Mouse (Mus musculus) WW6 (cell line): ENCODE measurements around the gene Slit3.
A peak's percentile ranks its signal among the peaks of the same experiment; 100 is the strongest.

Experiments
- DNase-seq: peaks from one replicate; pipeline ENCODE4 v3.0.0-alpha.2; 2013; ENCODE audit warnings: low read depth, low spot score

The Slit3 gene

GRCm38 (mm10) chr11:35345696-35346480 is 224.9 kb downstream of the Slit3 start:
- no peak for DNase-seq

GRCm38 (mm10) chr11:35348099-35348498 is 227.1 kb downstream of the Slit3 start:
- no peak for DNase-seq

- DNase-seq = no peak
Observed at GRCm38 (mm10) chr11:35350968-35351367, 229.9 kb downstream of the Slit3 start.

- no peak for DNase-seq
Observed at GRCm38 (mm10) chr11:35351376-35351775, 230.4 kb downstream of the Slit3 start.

- DNase-seq = no peak
Observed at GRCm38 (mm10) chr11:35355811-35356210, 234.8 kb downstream of the Slit3 start.

GRCm38 (mm10) chr11:35361071-35361470 is 240.0 kb downstream of the Slit3 start:
- no peak for DNase-seq

- no peak for DNase-seq
Observed at GRCm38 (mm10) chr11:35362975-35363374, 242.0 kb downstream of the Slit3 start.

- DNase-seq = no peak
Observed at GRCm38 (mm10) chr11:35364469-35364868, 243.4 kb downstream of the Slit3 start.

GRCm38 (mm10) chr11:35365510-35365931 is 244.5 kb downstream of the Slit3 start:
- no peak for DNase-seq

- DNase-seq = no peak
Observed at GRCm38 (mm10) chr11:35366611-35367010, 245.6 kb downstream of the Slit3 start.

- DNase-seq = peak; percentile 42
Observed at GRCm38 (mm10) chr11:35367248-35367647, 246.2 kb downstream of the Slit3 start.

- no peak for DNase-seq
Observed at GRCm38 (mm10) chr11:35369964-35370363, 248.9 kb downstream of the Slit3 start.

GRCm38 (mm10) chr11:35370705-35371104 is 249.7 kb downstream of the Slit3 start:
- no peak for DNase-seq

- DNase-seq = no peak
Observed at GRCm38 (mm10) chr11:35372410-35372809, 251.4 kb downstream of the Slit3 start.

GRCm38 (mm10) chr11:35375072-35375471 is 254.0 kb downstream of the Slit3 start:
- no peak for DNase-seq

GRCm38 (mm10) chr11:35378802-35379201 is 257.8 kb downstream of the Slit3 start:
- DNase-seq = no peak

- no peak for DNase-seq
Observed at GRCm38 (mm10) chr11:35379407-35379806, 258.4 kb downstream of the Slit3 start.

GRCm38 (mm10) chr11:35380766-35381165 is 259.7 kb downstream of the Slit3 start:
- no peak for DNase-seq

- no peak for DNase-seq
Observed at GRCm38 (mm10) chr11:35385444-35385843, 264.4 kb downstream of the Slit3 start.

GRCm38 (mm10) chr11:35387826-35388225 is 266.8 kb downstream of the Slit3 start:
- DNase-seq = no peak

- DNase-seq = no peak
Observed at GRCm38 (mm10) chr11:35388471-35388870, 267.4 kb downstream of the Slit3 start.

GRCm38 (mm10) chr11:35389341-35389740 is 268.3 kb downstream of the Slit3 start:
- no peak for DNase-seq

- no peak for DNase-seq
Observed at GRCm38 (mm10) chr11:35389780-35390435, 268.9 kb downstream of the Slit3 start.
